Mouse (Mus musculus) kidney, adult 10 weeks (tissue): ENCODE results near the gene Cckbr. TPM values are rescaled to one million over a fixed set of nuclear protein-coding genes. Genes with fewer than 3 reads are reported as not detected.

Experiments used
- polyA plus RNA-seq: library from polyadenylated mRNA; stranded (reverse); fragments of 350-450 nt; fragmentation: Illumina TruSeq; extraction: RNeasy Lipid Tissue Mini Kit (QIAGEN cat#74804); gene quantifications from one replicate; pipeline ENCODE4 v1.2.3, GENCODE M21; 2014; ENCODE audit warnings: low read depth, low replicate concordance

Cckbr gene
- polyA plus RNA-seq = not detected

GRCm38 (mm10) chr7:105425424-105426043 is at the start of gene Cckbr:
TSS of gene Cckbr (plus strand) at chr7:105425731.

DNA sequence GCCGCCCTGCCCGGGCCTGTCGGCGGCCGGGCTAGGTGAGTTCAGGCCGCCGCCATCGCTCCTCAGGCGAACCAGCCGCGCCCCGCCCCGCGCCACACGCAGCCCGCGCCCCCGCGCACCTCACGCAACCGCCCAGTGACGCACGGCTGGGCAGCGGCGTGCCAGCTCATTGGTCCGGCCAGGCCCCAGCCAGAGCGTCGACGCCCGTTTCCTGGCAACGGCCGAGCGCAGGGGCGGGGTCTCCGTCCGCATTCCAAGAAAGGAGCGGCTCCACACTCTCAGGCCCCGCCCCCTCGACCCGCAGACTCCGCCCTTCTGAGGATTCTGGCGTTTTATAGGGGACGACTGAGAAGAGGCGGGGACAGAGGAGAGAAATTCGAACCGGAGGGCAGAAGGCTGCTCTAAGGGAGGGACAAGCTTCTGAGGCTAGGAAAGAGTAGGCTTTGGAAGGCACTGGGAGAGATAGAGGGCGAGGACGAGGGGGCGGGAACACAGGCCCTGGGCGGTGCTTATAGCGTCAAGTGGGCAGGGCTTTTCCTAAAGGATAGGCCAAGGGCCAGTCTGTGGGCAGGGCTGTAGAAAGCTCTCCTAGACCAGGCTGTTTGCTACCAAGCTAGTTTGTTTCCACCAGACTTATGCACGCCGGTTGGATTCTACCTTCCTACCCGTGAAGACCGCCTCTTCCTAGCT is 25.5 kb upstream of the Cckbr start, which contains the start of gene Fam160a2:
Gene Fam160a2 (minus strand): TSS at position 120 of the 690 bp plus-strand sequence.

GRCm38 (mm10) chr7:105404268-105404667 is 21.3 kb upstream of the Cckbr start, which contains the start of gene Cnga4:
TSS of gene Cnga4 (plus strand) at chr7:105404568.

DNA sequence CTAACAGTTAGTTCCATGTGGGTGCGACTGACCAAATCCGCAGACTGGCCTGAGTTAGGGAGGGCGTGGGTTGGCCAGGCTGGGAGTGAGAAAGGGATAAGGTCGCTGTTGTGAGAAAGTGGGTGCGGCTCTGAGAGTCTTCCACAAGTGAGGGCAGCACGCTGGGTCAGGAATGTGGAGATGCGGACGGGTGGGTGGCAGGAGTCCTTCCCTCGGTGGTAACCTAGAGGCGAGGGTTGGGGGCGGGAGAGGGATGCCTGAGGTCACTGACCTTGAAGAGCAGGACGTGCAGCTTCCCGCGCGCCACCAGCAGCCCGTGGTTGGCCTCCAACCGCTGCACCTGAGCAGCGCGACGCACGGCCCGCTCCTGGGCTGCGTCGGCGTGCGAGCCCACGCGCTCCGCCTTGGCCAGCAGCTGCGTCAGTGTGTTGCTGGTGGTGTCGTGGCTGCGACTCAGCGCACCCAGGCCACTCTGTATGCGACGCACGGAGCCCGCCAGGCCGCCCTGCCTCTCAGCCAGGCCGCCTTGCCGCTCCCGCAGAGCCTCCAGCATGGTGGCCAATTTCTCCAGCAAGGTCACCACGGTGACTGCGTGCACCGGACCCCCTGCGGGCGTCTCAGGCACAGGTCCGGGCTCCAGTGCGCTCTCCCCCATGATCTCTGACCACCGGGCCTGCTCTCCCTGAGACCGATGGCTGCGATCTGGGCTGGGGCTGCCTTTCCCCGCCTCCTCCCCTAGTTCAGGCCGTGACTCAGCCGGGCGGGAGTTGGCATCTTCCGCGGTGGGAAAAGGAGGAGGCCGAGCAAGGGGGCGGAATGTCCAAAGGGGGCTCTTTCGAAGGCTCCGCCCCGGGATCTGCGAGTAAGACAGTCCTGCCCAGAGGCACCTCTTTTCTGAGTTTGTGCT is 56.2 kb downstream of the Cckbr start, which contains the start of gene Cavin3:
Gene Cavin3 (minus strand): TSS at position 796 of the 907 bp plus-strand sequence.

Other genes starting within 250 kb of the Cckbr start
- gene Olfr685, start 239.7 kb upstream of the Cckbr start, polyA plus RNA-seq = not detected
- gene Olfr686, start 218.2 kb upstream of the Cckbr start, polyA plus RNA-seq = not detected
- not detected for gene Olfr688, start 137.6 kb upstream of the Cckbr start, polyA plus RNA-seq
- gene Olfr689, start 114.6 kb upstream of the Cckbr start, polyA plus RNA-seq = not detected
- not detected for gene Olfr690, start 91.6 kb upstream of the Cckbr start, polyA plus RNA-seq
- gene Olfr691, start 83.5 kb upstream of the Cckbr start, polyA plus RNA-seq = not detected
- gene Olfr692, start 57.5 kb upstream of the Cckbr start, polyA plus RNA-seq = not detected
- not detected for gene Gm5901, start 50.7 kb upstream of the Cckbr start, polyA plus RNA-seq
- gene Fam160a2, start 25.7 kb upstream of the Cckbr start, polyA plus RNA-seq = 12.0 TPM
- not detected for gene Cnga4, start 21.2 kb upstream of the Cckbr start, polyA plus RNA-seq
- gene Cavin3, start 56.6 kb downstream of the Cckbr start, polyA plus RNA-seq = 3.4 TPM
- gene Smpd1, start 128.6 kb downstream of the Cckbr start, polyA plus RNA-seq = 9.9 TPM
- gene Apbb1, start 155.9 kb downstream of the Cckbr start, polyA plus RNA-seq = 2.7 TPM
- not detected for gene Hpx, start 174.4 kb downstream of the Cckbr start, polyA plus RNA-seq
- 5.3 TPM for gene Trim3, start 207.8 kb downstream of the Cckbr start, polyA plus RNA-seq
- gene Timm10b, start 214.3 kb downstream of the Cckbr start, polyA plus RNA-seq = 29.8 TPM
- gene Arfip2, start 214.7 kb downstream of the Cckbr start, polyA plus RNA-seq = 9.8 TPM
- 0.65 TPM for gene Gm45799, start 214.8 kb downstream of the Cckbr start, polyA plus RNA-seq
- 3.4 TPM for gene Dnhd1, start 225.1 kb downstream of the Cckbr start, polyA plus RNA-seq